Mouse (Mus musculus) ES-Bruce4 (cell line): ENCODE measurements at regions not wholly inside any gene's neighbourhood (a gene's known extent, or its start where the extent isn't known, plus 50 kb on each side); places are given as distances from the start of the nearest gene placed in this dataset.

ENCODE experiments used
- EP300 ChIP-seq: IDR thresholded peaks from 2 replicates; pipeline ENCODE4 v1.6.1; 2011; ENCODE audit warnings: low read depth, low read length; ENCODE audit not compliant: insufficient read depth
- POLR2A ChIP-seq: IDR thresholded peaks from one replicate; pipeline ENCODE4 v1.8.1; 2011; ENCODE audit warnings: low read length; ENCODE audit not compliant: insufficient read depth

DNA sequence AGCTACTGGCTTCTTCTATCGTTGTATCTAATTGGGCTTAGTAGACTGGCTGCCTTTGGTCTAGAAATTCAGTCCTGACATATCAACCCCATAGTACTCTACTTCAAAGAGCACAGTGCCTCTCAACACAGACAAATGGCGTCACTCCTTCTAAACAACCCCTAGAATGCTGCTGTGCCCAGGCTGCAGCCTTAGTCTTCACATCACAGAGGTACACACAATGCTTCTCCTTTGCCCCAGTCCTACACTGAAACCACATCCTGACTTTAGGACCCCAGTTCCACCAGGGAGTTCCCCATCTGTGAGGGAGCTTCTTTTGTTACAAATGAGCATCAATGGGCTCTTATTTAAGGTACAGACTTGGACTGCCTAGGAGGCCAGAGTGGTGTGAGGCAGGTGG lies 312.6 kb downstream of the Cd83 start:
- TF ChIP-seq POLR2A (no peak), EP300 (no peak)
